Mouse (Mus musculus) brain, embryonic 18.5 days (tissue): ENCODE data around the gene Pafah1b2.

Source experiments
- DNase-seq: peaks from one replicate; pipeline ENCODE4 v3.0.0-alpha.2; 2012; ENCODE audit warnings: low read depth, low spot score

Pafah1b2 gene

GRCm38 (mm10) chr9:45942464-45942863 is 70.0 kb downstream of the Pafah1b2 start:
- DNase-seq = no peak

GRCm38 (mm10) chr9:45941329-45941888 is 71.1 kb downstream of the Pafah1b2 start:
- no peak for DNase-seq

DNA sequence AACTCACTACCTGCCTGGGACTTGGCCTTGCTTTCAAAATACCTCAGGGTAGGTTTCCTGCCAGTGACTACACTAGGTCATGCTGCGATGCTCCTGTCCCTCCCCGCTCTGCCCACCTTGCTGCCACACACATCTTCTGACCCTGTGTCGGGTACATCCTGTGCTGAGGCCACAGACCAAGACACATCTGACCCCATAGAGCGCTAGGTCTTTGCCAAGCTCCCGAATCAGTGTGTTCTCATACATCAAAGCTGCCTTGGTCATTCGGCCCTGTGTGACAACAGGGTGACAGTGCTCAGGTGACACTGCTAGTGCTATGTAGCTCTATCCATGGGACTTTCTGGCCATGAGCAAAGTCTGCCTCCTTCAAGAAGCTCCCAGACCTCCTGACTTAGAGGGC is 72.7 kb downstream of the Pafah1b2 start:
- no peak for DNase-seq

- no peak for DNase-seq
Observed at GRCm38 (mm10) chr9:45938952-45939637, 73.4 kb downstream of the Pafah1b2 start.

DNA sequence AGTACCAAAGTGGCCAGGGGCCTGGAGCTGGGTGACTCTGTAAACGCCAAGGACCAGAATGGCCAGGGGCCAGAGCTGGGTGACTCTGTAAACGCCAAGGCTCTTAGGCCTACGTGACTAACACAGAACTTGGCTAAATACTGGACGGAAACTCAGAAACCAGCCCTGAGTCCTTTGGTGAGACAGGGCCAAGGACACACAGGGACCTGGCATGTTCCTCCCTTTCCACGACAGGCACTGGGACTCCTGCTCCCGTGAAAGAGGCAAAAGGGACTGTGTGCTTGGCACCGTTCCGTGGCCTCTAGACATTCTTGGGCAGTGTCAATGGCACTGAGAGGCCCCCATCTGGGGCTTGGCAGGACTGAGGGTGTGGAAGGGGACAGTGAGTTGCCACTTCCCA is 74.4 kb downstream of the Pafah1b2 start:
- no peak for DNase-seq

DNA sequence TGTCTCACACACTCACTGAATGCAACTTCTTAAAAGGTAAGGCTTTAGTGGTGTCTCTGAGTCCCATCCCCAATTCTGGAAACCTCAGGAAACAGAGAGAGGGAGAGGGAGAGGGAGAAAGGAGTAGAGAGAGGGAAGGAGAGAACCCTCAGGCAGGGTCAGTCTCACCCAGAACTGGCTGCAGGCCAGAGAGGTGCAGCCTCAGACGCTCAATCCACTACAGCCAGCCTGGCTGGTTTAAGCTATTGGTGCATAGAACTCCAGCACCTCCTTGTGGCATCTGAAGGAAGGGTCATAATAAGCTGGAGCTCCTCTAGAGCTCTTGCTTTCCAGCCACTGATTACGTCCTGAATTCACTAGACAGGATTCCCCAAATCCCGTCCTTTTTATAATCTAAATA is 75.6 kb downstream of the Pafah1b2 start:
- no peak for DNase-seq

- DNase-seq = no peak
Observed at GRCm38 (mm10) chr9:45935628-45936210, 76.8 kb downstream of the Pafah1b2 start, which contains the start of gene Tagln. Gene Tagln (minus strand): TSS chr9:45936058.

- no peak for DNase-seq
Observed at GRCm38 (mm10) chr9:45932571-45933415, 79.7 kb downstream of the Pafah1b2 start.

GRCm38 (mm10) chr9:45931958-45932357 is 80.5 kb downstream of the Pafah1b2 start:
- DNase-seq = no peak

- DNase-seq = no peak
Observed at GRCm38 (mm10) chr9:45929285-45929684, 83.2 kb downstream of the Pafah1b2 start.

- no peak for DNase-seq
Observed at GRCm38 (mm10) chr9:45919895-45920294, 92.6 kb downstream of the Pafah1b2 start.

DNA sequence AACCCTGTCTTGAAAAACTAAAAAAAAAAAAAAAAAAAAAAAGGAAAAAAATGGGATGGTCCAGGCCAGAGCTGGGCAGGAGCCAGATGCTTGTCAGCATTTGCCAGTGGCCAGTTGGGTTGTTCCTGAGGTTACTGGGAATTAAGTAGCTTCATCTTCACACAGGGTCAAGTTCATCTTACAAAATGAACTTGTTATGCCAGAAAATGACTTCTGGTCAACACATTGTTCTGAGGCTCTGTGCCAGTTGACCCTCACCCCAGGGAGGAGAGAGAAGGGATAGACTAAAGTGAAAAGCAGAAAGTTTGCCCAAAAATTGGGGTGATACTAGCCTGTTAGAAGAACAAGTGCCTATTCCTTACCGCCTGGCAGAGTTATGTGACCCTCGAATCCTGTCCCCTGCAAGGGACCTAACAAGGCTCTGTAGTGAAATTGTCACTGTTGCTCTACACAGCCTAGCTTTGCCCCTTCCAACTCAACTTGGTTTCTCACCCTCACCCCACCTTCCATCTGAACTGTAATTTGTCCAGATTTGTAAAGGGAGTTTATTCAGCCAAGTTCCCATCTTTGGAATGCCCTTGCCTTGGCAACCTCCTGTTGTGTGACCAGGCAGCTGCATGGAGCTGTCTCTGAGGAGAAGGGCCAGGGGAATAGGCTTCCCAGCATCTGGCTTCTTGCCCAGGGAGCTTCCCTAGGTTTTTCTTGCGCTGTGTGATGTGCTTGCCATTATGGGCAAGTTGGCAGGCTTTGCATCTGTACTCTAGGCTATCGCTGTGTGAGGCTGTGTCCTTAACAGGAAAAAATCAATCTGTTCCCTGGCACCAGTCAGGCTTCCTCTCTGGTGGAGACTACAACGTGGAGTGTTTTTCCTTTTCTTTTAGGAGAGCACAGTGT is 95.2 kb downstream of the Pafah1b2 start:
- DNase-seq = peak; percentile 57

DNA sequence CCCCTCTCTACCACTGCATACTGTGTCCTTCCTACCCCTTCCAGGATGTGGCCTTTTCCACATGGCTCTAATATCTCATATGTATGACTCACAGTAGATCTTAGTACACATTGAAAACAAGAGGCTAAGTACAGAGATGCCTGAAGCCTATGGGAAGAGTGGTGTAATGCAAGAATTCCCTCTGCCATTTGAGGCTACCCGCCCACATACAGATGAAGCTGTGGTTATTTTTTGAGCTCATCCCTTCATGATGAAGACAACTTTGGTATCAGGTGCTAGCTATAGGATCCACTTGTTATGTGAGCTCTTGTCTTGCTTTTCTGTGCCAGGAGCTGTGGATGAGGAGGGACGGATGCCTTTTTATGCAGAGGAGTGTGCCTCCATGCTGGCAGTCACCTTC is 96.8 kb downstream of the Pafah1b2 start:
- no peak for DNase-seq
